Mouse (Mus musculus): Measurements from ENCODE around the gene Atxn1.

The Atxn1 gene

GRCm38 (mm10) chr13:45859081-45859709 lies 105.6 kb downstream of the Atxn1 start:
- DNase-seq = no peak

GRCm38 (mm10) chr13:45857416-45857815 lies 107.4 kb downstream of the Atxn1 start:
- DNase-seq = no peak

GRCm38 (mm10) chr13:45854531-45854930 lies 110.3 kb downstream of the Atxn1 start:
- no peak for DNase-seq

GRCm38 (mm10) chr13:45853691-45854090 lies 111.1 kb downstream of the Atxn1 start:
- DNase-seq = no peak

- no peak for DNase-seq
Measured at GRCm38 (mm10) chr13:45852288-45852687, 112.5 kb downstream of the Atxn1 start.

GRCm38 (mm10) chr13:45851746-45852145 lies 113.1 kb downstream of the Atxn1 start:
- no peak for DNase-seq

GRCm38 (mm10) chr13:45851156-45851555 lies 113.7 kb downstream of the Atxn1 start:
- DNase-seq = no peak

GRCm38 (mm10) chr13:45850181-45850974 lies 114.4 kb downstream of the Atxn1 start:
- DNase-seq = no peak

GRCm38 (mm10) chr13:45849145-45850023 lies 115.4 kb downstream of the Atxn1 start:
- no peak for DNase-seq

- DNase-seq = no peak
Measured at GRCm38 (mm10) chr13:45842511-45843055, 122.2 kb downstream of the Atxn1 start.

GRCm38 (mm10) chr13:45839901-45840300 lies 124.9 kb downstream of the Atxn1 start:
- DNase-seq = no peak

- no peak for DNase-seq
Measured at GRCm38 (mm10) chr13:45837609-45838220, 127.1 kb downstream of the Atxn1 start.

- DNase-seq = no peak
Measured at GRCm38 (mm10) chr13:45836377-45837054, 128.3 kb downstream of the Atxn1 start.

GRCm38 (mm10) chr13:45834300-45834699 lies 130.5 kb downstream of the Atxn1 start:
- DNase-seq = no peak

GRCm38 (mm10) chr13:45832695-45833350 lies 132.0 kb downstream of the Atxn1 start:
- DNase-seq = no peak

- DNase-seq = no peak
Measured at GRCm38 (mm10) chr13:45829341-45829936, 135.4 kb downstream of the Atxn1 start.

- DNase-seq = no peak
Measured at GRCm38 (mm10) chr13:45828035-45828434, 136.8 kb downstream of the Atxn1 start.

- DNase-seq = no peak
Measured at GRCm38 (mm10) chr13:45827619-45828018, 137.2 kb downstream of the Atxn1 start.

- DNase-seq = no peak
Measured at GRCm38 (mm10) chr13:45827046-45827596, 137.7 kb downstream of the Atxn1 start.

GRCm38 (mm10) chr13:45822491-45822829 lies 142.3 kb downstream of the Atxn1 start:
- no peak for DNase-seq

Data from retina, postnatal 1 day (tissue).